Comparison of ENCODE assay signal across 8 mouse cellular contexts in the genomic region with DNA sequence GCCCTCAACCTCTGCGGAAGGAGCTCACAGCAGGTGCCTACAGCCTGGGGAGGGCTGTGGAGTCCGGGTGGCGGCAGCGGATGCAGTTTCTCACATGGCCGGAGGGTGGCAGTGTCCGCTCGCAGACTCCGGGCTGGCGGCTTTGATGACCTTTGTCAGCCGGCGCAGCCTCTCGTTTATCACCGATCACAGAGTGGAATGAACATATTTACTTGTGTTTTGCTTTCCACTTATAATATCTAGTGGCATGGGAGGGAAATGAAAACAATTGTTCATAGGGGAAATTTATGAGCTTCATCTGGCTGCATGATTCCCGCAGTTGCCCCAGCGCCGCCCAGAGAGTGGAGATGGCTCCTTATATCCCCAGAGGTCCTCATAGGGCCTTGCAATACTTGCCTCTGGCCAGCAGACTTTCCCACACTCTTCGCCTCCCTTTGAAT.
DNase-seq lines count a peak whose midpoint lies in the region; ATAC-seq and TF ChIP-seq lines count a peak whose summit lies in the region.

No protein-coding gene starts in this region.

- TF ChIP-seq CTCF in cerebellum, adult 2 months (IDR thresholded peaks at IDR 0.05; ENCODE audit: borderline replicate concordance, insufficient read depth, low read depth, low read length), result peak; percentile 82

- H3K27me3 ChIP-seq in cerebellum, adult 2 months (ENCODE audit: control insufficient read depth, insufficient read depth, low read length), result no peaks in the 10 kb centered on the region

- peak; percentile 22 for DNase-seq in WW6 (ENCODE audit: low read depth, low spot score)
- peak; percentile 62 to 81 for DNase-seq in cerebellum, adult 2 months
- DNase-seq in forelimb bud, embryonic 11.5 days (ENCODE audit: low read depth, low spot score), result peak; percentile 64
- DNase-seq in layer of hippocampus, adult 9-11 months, result peak; percentile 30
- DNase-seq in lung, postnatal 14 days, result peak; percentile 79
- peak; percentile 26 for DNase-seq in retina, adult 2 months (ENCODE audit: low read depth, low spot score)
- peak; percentile 53 to 66 for DNase-seq in urinary bladder, postnatal 36 days (ENCODE audit: low spot score in 2 of 2)

- H3K27ac ChIP-seq in cerebellum, adult 2 months (ENCODE audit: insufficient read depth, low read length), result no peak overlapping the region

- ATAC-seq in hematopoietic stem cell, adult 5-6 weeks (replicated peaks in 1 of 2; ENCODE audit: insufficient read depth in 1 of 2, low FRiP score in 2 of 2, low TSS enrichment in 1 of 2, low read depth in 1 of 2, poor library complexity in 2 of 2, severe bottlenecking in 2 of 2), result peak; percentile 87 to 92

- H3K4me1 ChIP-seq in cerebellum, adult 2 months (ENCODE audit: control insufficient read depth, insufficient read depth, low read length), result no peaks in the 10 kb centered on the region

- H3K4me3 ChIP-seq in cerebellum, adult 2 months (replicated peaks; ENCODE audit: insufficient read depth, low read depth, low read length), result peak overlapping the region; percentile 40

- WGBS in cerebellum, adult 2 months, result 8% methylated on average over 17 of the region's 17 CpGs

- no peak for TF ChIP-seq POLR2A in cerebellum, adult 2 months (IDR thresholded peaks at IDR 0.05; ENCODE audit: borderline replicate concordance, insufficient read depth, low read length)

Comparison
In these comparisons a context has a peak if more than half of its experiments do, and no peak if none do; other contexts are left out.
1. DNase-seq: peak in every context shown above with its lines; median percentile 79 in lung, postnatal 14 days; 72 in cerebellum, adult 2 months; 64 in forelimb bud, embryonic 11.5 days; 60 in urinary bladder, postnatal 36 days; 30 in layer of hippocampus, adult 9-11 months; 26 in retina, adult 2 months; 22 in WW6.